Mouse (Mus musculus): ENCODE measurements around the gene 1700021F05Rik. TPM values are rescaled to one million over a fixed set of nuclear protein-coding genes. Genes with fewer than 3 reads are reported as not detected.
A peak's percentile ranks its signal among the peaks of the same experiment; 100 is the strongest.

1700021F05Rik gene
- polyA plus RNA-seq, 1 experiment from 2014 or later: 73.1 TPM

- Histone ChIP-seq H3K27ac (ENCODE audit: low read depth, low read length) (no peak overlapping the region), H3K4me2 (replicated peaks; ENCODE audit: low read depth, low read length) (no peak overlapping the region), H3K4me1 (ENCODE audit: control insufficient read depth, insufficient read depth, low read length) (no peaks in the 10 kb centered on the region), H3K9ac (ENCODE audit: low read depth, low read length) (no peak overlapping the region), H3K27me3 (ENCODE audit: control insufficient read depth, insufficient read depth, low read length) (no peaks in the 10 kb centered on the region), H3K9me3 (ENCODE audit: control insufficient read depth, low read length) (no peaks in the 10 kb centered on the region), H3K4me3 (ENCODE audit: low read length) (no peak overlapping the region), H3K36me3 (ENCODE audit: control insufficient read depth, insufficient read depth, low read length) (peaks cover 53% of the 10 kb centered on the region)
- no peak for ATAC-seq (ENCODE audit: low FRiP score, low TSS enrichment)
- 93% methylated on average over 4 of the region's 4 CpGs for WGBS
Observed at GRCm38 (mm10) chr10:43502599-43502998, 38.2 kb downstream of the 1700021F05Rik start.

DNA sequence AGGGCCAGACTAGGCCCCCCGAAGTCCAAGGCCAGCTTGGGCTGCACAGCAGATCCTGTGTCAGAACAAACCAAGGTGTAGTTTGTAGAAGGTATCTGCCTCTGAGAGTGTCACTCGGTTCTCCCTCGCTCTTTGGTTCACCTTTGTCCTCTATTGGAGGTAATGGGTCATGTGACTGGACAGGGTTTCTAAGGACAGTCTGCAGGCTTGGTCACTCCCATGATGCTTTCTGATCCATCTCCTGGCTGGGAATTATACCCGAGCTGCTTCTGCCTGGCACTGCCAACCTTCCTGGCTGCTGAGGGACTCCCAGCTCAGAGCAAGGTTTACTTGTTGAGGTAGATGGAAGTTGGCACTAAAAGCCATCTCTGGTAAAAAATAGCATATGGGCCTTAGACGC, 49.9 kb downstream of the 1700021F05Rik start:
- Histone ChIP-seq H3K4me2 (replicated peaks; ENCODE audit: low read depth, low read length) (no peak overlapping the region), H3K9me3 (ENCODE audit: control insufficient read depth, low read length) (no peaks in the 10 kb centered on the region), H3K9ac (ENCODE audit: low read depth, low read length) (no peak overlapping the region), H3K27me3 (ENCODE audit: control insufficient read depth, insufficient read depth, low read length) (no peaks in the 10 kb centered on the region), H3K36me3 (ENCODE audit: control insufficient read depth, insufficient read depth, low read length) (peaks cover 17% of the 10 kb centered on the region), H3K27ac (ENCODE audit: low read depth, low read length) (no peak overlapping the region), H3K4me3 (ENCODE audit: low read length) (no peak overlapping the region), H3K4me1 (ENCODE audit: control insufficient read depth, insufficient read depth, low read length) (peaks cover 11% of the 10 kb centered on the region)
- ATAC-seq (ENCODE audit: low FRiP score, low TSS enrichment): no peak
- 82% methylated on average over 5 of the region's 5 CpGs for WGBS

DNA sequence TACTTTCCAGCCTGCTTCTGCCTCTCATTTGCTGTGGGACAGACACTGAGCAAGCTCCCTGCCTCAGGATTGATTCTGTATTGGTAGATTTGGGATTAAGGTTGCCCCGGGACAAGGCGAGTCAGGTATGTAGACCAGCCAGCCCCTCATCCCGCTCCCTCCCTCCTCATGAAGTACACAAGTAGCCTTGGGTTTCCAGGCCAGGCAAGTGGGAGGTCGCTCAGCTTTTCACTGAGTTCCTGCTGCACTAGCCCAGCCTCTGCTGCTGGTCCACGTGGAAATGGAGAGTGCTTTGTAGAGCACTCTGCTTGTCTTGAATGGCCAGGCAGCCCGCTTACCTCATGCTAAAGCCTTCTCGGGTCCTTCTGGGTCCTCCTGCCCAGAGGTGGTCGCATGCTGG, 50.8 kb downstream of the 1700021F05Rik start:
- H3K27ac ChIP-seq (ENCODE audit: low read depth, low read length): no peak overlapping the region
- no peak overlapping the region for H3K9ac ChIP-seq (ENCODE audit: low read depth, low read length)
- no peak for ATAC-seq (ENCODE audit: low FRiP score, low TSS enrichment)
- WGBS: 68% methylated on average over 8 of the region's 8 CpGs
- peaks cover 10% of the 10 kb centered on the region for H3K36me3 ChIP-seq (ENCODE audit: control insufficient read depth, insufficient read depth, low read length)
- peaks cover 11% of the 10 kb centered on the region for H3K4me1 ChIP-seq (ENCODE audit: control insufficient read depth, insufficient read depth, low read length)
- H3K4me3 ChIP-seq (ENCODE audit: low read length): no peak overlapping the region
- no peaks in the 10 kb centered on the region for H3K9me3 ChIP-seq (ENCODE audit: control insufficient read depth, low read length)
- H3K4me2 ChIP-seq (replicated peaks; ENCODE audit: low read depth, low read length): no peak overlapping the region
- H3K27me3 ChIP-seq (ENCODE audit: control insufficient read depth, insufficient read depth, low read length): no peaks in the 10 kb centered on the region

DNA sequence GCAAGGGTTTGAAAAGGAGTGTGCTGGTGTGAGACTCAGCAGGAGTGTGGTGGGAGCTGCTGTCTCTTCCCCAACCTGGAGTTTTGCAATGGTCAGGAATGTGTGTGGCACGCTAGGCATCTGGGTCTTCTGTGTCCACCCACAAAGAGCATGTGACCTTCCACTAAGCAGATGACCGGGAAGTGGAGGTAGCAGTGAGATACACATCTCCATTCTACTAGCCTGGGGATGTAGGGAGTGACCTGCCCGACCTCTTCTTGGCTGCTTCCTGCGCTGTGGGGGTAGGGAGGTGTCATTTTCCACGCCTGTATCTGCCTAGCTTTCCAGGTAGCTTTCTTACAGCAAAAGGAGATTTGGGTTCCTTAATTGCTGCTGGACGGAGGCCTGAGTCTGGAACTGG, 51.2 kb downstream of the 1700021F05Rik start:
- WGBS: 20% methylated on average over 6 of the region's 6 CpGs
- Histone ChIP-seq H3K36me3 (ENCODE audit: control insufficient read depth, insufficient read depth, low read length) (peaks cover 5% of the 10 kb centered on the region; the same call in 1 of the 2 replicates), H3K4me2 (replicated peaks; ENCODE audit: low read depth, low read length) (no peak overlapping the region), H3K9ac (ENCODE audit: low read depth, low read length) (no peak overlapping the region), H3K9me3 (ENCODE audit: control insufficient read depth, low read length) (no peaks in the 10 kb centered on the region), H3K27me3 (ENCODE audit: control insufficient read depth, insufficient read depth, low read length) (no peaks in the 10 kb centered on the region), H3K27ac (ENCODE audit: low read depth, low read length) (no peak overlapping the region), H3K4me1 (ENCODE audit: control insufficient read depth, insufficient read depth, low read length) (peaks cover 11% of the 10 kb centered on the region), H3K4me3 (ENCODE audit: low read length) (no peak overlapping the region)
- peak; percentile 20; the same call in 1 of the 2 replicates for ATAC-seq (ENCODE audit: low FRiP score, low TSS enrichment)

DNA sequence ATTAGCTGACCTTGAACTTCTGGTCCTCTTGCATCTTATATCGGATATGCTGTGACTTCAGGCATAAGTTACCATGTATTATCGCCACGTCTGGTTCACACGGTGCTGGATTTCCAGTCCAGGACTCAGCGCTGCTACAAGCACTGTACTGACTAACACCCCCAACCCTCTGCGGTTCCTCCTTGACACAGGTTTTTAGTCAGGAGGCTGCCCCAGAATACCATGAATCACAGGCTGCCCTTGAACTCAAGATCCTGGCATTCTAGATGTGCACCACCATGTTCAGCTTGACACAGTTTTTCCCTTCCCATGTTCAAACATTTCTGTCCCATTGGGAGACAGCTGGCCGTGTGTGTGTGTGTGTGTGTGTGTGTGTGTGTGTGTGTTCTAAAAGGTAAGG, 51.7 kb downstream of the 1700021F05Rik start:
- no peak for ATAC-seq (ENCODE audit: low FRiP score, low TSS enrichment)
- Histone ChIP-seq H3K36me3 (ENCODE audit: control insufficient read depth, insufficient read depth, low read length) (peaks cover 2% of the 10 kb centered on the region; the same call in 1 of the 2 replicates), H3K4me3 (ENCODE audit: low read length) (no peak overlapping the region), H3K9ac (ENCODE audit: low read depth, low read length) (no peak overlapping the region), H3K9me3 (ENCODE audit: control insufficient read depth, low read length) (no peaks in the 10 kb centered on the region), H3K4me1 (ENCODE audit: control insufficient read depth, insufficient read depth, low read length) (peaks cover 11% of the 10 kb centered on the region), H3K4me2 (replicated peaks; ENCODE audit: low read depth, low read length) (no peak overlapping the region), H3K27me3 (ENCODE audit: control insufficient read depth, insufficient read depth, low read length) (no peaks in the 10 kb centered on the region), H3K27ac (ENCODE audit: low read depth, low read length) (no peak overlapping the region)
- WGBS: 81% methylated on average over 7 of the region's 7 CpGs

- ATAC-seq (ENCODE audit: low FRiP score, low TSS enrichment): no peak
- 59% methylated on average over 4 of the region's 4 CpGs for WGBS
Observed at GRCm38 (mm10) chr10:43488258-43488657, 52.5 kb downstream of the 1700021F05Rik start.

GRCm38 (mm10) chr10:43487441-43488010, 53.3 kb downstream of the 1700021F05Rik start:
- 64% methylated on average over 3 of the region's 3 CpGs for WGBS
- H3K4me1 ChIP-seq (ENCODE audit: control insufficient read depth, insufficient read depth, low read length): peaks cover 19% of the 10 kb centered on the region
- no peaks in the 10 kb centered on the region for H3K9me3 ChIP-seq (ENCODE audit: control insufficient read depth, low read length)
- no peak for ATAC-seq (ENCODE audit: low FRiP score, low TSS enrichment)
- H3K27ac ChIP-seq (ENCODE audit: low read depth, low read length): no peak overlapping the region
- no peaks in the 10 kb centered on the region for H3K27me3 ChIP-seq (ENCODE audit: control insufficient read depth, insufficient read depth, low read length)
- H3K9ac ChIP-seq (ENCODE audit: low read depth, low read length): no peak overlapping the region
- H3K36me3 ChIP-seq (ENCODE audit: control insufficient read depth, insufficient read depth, low read length): no peaks in the 10 kb centered on the region
- no peak overlapping the region for H3K4me3 ChIP-seq (ENCODE audit: low read length)
- no peak overlapping the region for H3K4me2 ChIP-seq (replicated peaks; ENCODE audit: low read depth, low read length)

More at GRCm38 (mm10) chr10:43488258-43488657, 52.5 kb downstream of the 1700021F05Rik start:
- H3K27me3 ChIP-seq (ENCODE audit: control insufficient read depth, insufficient read depth, low read length): no peaks in the 10 kb centered on the region
- no peaks in the 10 kb centered on the region for H3K9me3 ChIP-seq (ENCODE audit: control insufficient read depth, low read length)
- no peaks in the 10 kb centered on the region for H3K36me3 ChIP-seq (ENCODE audit: control insufficient read depth, insufficient read depth, low read length)
- peaks cover 17% of the 10 kb centered on the region for H3K4me1 ChIP-seq (ENCODE audit: control insufficient read depth, insufficient read depth, low read length)
- H3K27ac ChIP-seq (ENCODE audit: low read depth, low read length): no peak overlapping the region
- no peak overlapping the region for H3K4me3 ChIP-seq (ENCODE audit: low read length)
- H3K4me2 ChIP-seq (replicated peaks; ENCODE audit: low read depth, low read length): no peak overlapping the region
- no peak overlapping the region for H3K9ac ChIP-seq (ENCODE audit: low read depth, low read length)

DNA sequence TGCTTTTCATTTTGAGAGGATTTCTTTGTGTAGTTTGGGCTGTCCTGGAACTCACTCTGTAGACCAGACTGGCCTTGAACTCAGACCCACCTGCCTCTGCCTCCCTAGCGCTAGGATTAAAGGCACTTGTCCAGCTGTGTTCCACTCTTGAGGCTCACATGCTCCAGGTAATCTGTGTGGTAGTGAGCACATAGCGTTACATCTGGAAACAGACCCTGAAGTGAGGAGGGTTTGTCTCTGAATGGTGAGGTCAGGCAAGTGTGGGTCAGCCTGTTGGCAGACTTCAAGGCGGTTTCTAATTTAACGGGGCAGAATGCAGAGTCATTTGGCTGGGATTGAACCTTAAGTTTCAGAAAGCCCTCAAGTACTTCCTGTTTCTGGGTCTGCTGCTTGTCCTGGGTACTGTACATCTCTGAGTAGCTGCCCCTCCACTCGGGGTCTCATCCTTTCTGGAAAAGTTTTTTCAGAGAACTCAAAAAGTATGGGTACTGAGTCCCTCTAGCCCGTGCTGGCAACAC, 55.0 kb downstream of the 1700021F05Rik start:
- H3K4me1 ChIP-seq (ENCODE audit: control insufficient read depth, insufficient read depth, low read length): peaks cover 24% of the 10 kb centered on the region
- no peak for ATAC-seq (ENCODE audit: low FRiP score, low TSS enrichment)

GRCm38 (mm10) chr10:43483426-43483995, 57.3 kb downstream of the 1700021F05Rik start:
- Histone ChIP-seq H3K4me2 (replicated peaks; ENCODE audit: low read depth, low read length) (no peak overlapping the region), H3K27ac (ENCODE audit: low read depth, low read length) (peak overlapping the region; percentile 57; the same call in 1 of the 2 replicates), H3K27me3 (ENCODE audit: control insufficient read depth, insufficient read depth, low read length) (no peaks in the 10 kb centered on the region), H3K4me3 (ENCODE audit: low read length) (no peak overlapping the region), H3K9me3 (ENCODE audit: control insufficient read depth, low read length) (no peaks in the 10 kb centered on the region), H3K36me3 (ENCODE audit: control insufficient read depth, insufficient read depth, low read length) (no peaks in the 10 kb centered on the region), H3K9ac (ENCODE audit: low read depth, low read length) (no peak overlapping the region; the same call in 1 of the 2 replicates), H3K4me1 (ENCODE audit: control insufficient read depth, insufficient read depth, low read length) (peaks cover 16% of the 10 kb centered on the region)
- 42% methylated on average over 9 of the region's 9 CpGs for WGBS
- ATAC-seq (ENCODE audit: low FRiP score, low TSS enrichment): no peak

More for the DNA sequence above, 55.0 kb downstream of the 1700021F05Rik start:
- Histone ChIP-seq H3K4me3 (ENCODE audit: low read length) (no peak overlapping the region), H3K27me3 (ENCODE audit: control insufficient read depth, insufficient read depth, low read length) (no peaks in the 10 kb centered on the region), H3K9ac (ENCODE audit: low read depth, low read length) (no peak overlapping the region), H3K4me2 (replicated peaks; ENCODE audit: low read depth, low read length) (no peak overlapping the region), H3K27ac (ENCODE audit: low read depth, low read length) (no peak overlapping the region), H3K36me3 (ENCODE audit: control insufficient read depth, insufficient read depth, low read length) (no peaks in the 10 kb centered on the region), H3K9me3 (ENCODE audit: control insufficient read depth, low read length) (no peaks in the 10 kb centered on the region)
- 73% methylated on average over 6 of the region's 6 CpGs for WGBS

All from kidney, embryonic 14.5 days (tissue).